Mouse (Mus musculus) embryonic fibroblast, embryonic 13.5 days (primary cell): ENCODE data around the gene Il12rb1. TPM values are rescaled to one million over a fixed set of nuclear protein-coding genes. Genes with fewer than 3 reads are reported as not detected.
A peak's percentile ranks its signal among the peaks of the same experiment; 100 is the strongest.

Experiments used
- H3K27ac ChIP-seq: 2 replicates; pipeline ENCODE4 v1.5.1; 2012; ENCODE audit warnings: low read length, control low read depth, inconsistent platforms; ENCODE audit not compliant: insufficient read depth
- H3K4me1 ChIP-seq: 2 replicates; pipeline ENCODE4 v1.6.1; 2011; ENCODE audit warnings: low read length; ENCODE audit not compliant: control insufficient read depth, insufficient read depth
- H3K4me3 ChIP-seq: 2 replicates; pipeline ENCODE4 v1.5.1; 2011; ENCODE audit warnings: mild to moderate bottlenecking, control low read depth, low read length; ENCODE audit not compliant: insufficient read depth
- CTCF ChIP-seq: IDR thresholded peaks from 2 replicates; pipeline ENCODE4 v1.5.1; 2011; ENCODE audit warnings: mild to moderate bottlenecking, control low read depth, low read length, moderate library complexity, borderline replicate concordance; ENCODE audit not compliant: insufficient read depth
- POLR2A ChIP-seq: IDR thresholded peaks from 2 replicates; pipeline ENCODE4 v1.6.1; 2011; ENCODE audit warnings: low read depth, mild to moderate bottlenecking, control low read depth, low read length, moderate library complexity
- polyA plus RNA-seq: library from polyadenylated mRNA; stranded (reverse); fragments of >200 nt; gene quantifications from 2 replicates; pipeline ENCODE4 v1.2.4, GENCODE M21; 2011; ENCODE audit warnings: low read depth; ENCODE audit not compliant: missing spikeins, insufficient read length

Gene Il12rb1
- polyA plus RNA-seq: 1.1 TPM in 1 of 2 replicates, not detected in the other

DNA sequence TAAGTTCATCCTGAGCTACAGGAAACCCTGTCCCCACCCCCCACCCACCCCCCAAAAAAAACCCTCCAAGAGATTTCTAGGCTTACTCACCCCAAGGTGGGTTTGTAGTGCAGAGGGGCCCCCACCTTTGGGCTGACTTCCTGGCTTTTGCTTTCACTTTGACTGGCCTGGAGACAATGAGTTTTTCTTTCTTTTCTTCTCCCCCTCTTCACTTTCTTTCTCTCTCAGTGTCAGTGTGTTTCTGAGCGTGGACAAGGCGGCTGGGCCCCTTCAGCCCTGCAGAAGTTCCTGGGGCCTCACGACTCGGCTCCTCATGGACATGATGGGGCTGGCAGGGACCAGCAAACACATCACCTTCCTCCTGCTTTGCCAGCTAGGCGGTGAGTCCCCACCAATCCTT lies at the start of gene Il12rb1:
Il12rb1 (plus strand) TSS at position 211 of the 400 bp plus-strand sequence.
- TF ChIP-seq CTCF (no peak), POLR2A (no peak)
- Histone ChIP-seq H3K4me1 (peaks cover 4% of the 10 kb centered on the region; the same call in 1 of the 2 replicates), H3K4me3 (no peak within 1 kb of the TSS), H3K27ac (no peak within 1 kb of the TSS)

GRCm38 (mm10) chr8:70758616-70759561 lies 49.4 kb upstream of the Il12rb1 start:
- peaks cover 3% of the 10 kb centered on the region; the same call in 1 of the 2 replicates for H3K4me1 ChIP-seq
- H3K4me3 ChIP-seq: no peak overlapping the region
- TF ChIP-seq CTCF: no peak
- peak; percentile 32; the same call in 1 of the 2 replicates for TF ChIP-seq POLR2A
- no peak overlapping the region for H3K27ac ChIP-seq

- Histone ChIP-seq H3K4me1 (peaks cover 3% of the 10 kb centered on the region; the same call in 1 of the 2 replicates), H3K27ac (no peak overlapping the region), H3K4me3 (peak overlapping the region; percentile 79)
- TF ChIP-seq CTCF: no peak
- TF ChIP-seq POLR2A: no peak
Observed at GRCm38 (mm10) chr8:70760350-70760749, 47.9 kb upstream of the Il12rb1 start.

GRCm38 (mm10) chr8:70760775-70761406 lies 47.4 kb upstream of the Il12rb1 start, which contains the start of gene Mpv17l2:
TSS of gene Mpv17l2 (minus strand) at chr8:70760946.
- Histone ChIP-seq H3K27ac (peak within 1 kb of the TSS; percentile 48; the same call in 1 of the 2 replicates), H3K4me1 (peaks cover 3% of the 10 kb centered on the region; the same call in 1 of the 2 replicates), H3K4me3 (peak within 1 kb of the TSS; percentile 79)
- no peak for TF ChIP-seq CTCF
- TF ChIP-seq POLR2A: peak; percentile 81

DNA sequence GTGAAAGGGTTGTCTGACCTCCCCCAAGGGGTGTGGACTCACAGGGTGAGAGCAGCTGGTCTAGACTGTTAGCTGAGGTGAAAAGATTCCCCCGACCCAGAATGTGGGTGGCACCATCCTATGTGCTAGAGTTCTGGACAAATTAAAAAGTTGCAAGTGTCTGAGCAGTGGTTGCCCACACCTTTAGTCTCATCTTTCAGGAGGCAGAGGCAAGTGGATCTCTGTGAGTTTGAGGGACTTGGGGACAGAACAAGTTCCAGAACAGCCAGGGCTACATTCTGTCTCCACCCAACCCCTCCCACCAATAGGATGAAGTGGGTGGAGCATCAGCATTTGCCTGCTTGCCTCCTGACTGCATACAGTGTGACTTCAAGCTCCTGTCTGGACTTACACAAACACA lies 46.1 kb upstream of the Il12rb1 start:
- no peak overlapping the region for H3K27ac ChIP-seq
- peaks cover 5% of the 10 kb centered on the region for H3K4me1 ChIP-seq
- TF ChIP-seq POLR2A (no peak), CTCF (no peak)

DNA sequence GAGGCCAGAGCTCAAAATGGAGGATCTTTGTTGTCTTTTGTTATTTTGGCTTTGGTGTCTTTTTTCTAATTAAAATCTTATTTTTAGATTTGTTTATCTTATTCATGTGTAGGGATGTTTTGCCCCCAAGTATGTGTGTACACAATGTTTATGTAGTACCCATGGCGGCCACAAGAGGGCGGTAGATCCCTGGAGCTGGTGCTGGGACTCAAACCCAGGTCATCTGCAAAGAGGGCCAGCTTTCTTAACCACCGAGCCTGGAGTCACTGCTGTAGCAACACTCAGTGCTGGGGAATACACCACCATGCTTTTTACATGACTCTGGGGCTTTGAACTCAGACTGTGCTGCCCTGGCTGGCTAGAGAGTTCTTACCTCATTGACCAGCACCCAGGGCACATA lies 44.9 kb upstream of the Il12rb1 start:
- Histone ChIP-seq H3K27ac (no peak overlapping the region), H3K4me1 (peaks cover 5% of the 10 kb centered on the region), H3K4me3 (no peak overlapping the region)
- TF ChIP-seq POLR2A (no peak), CTCF (peak; percentile 75)

More for the DNA sequence above, 46.1 kb upstream of the Il12rb1 start:
- no peak overlapping the region for H3K4me3 ChIP-seq

GRCm38 (mm10) chr8:70764026-70764425 lies 44.2 kb upstream of the Il12rb1 start:
- Histone ChIP-seq H3K4me3 (no peak overlapping the region), H3K4me1 (peaks cover 5% of the 10 kb centered on the region), H3K27ac (no peak overlapping the region)
- TF ChIP-seq CTCF: no peak
- no peak for TF ChIP-seq POLR2A

DNA sequence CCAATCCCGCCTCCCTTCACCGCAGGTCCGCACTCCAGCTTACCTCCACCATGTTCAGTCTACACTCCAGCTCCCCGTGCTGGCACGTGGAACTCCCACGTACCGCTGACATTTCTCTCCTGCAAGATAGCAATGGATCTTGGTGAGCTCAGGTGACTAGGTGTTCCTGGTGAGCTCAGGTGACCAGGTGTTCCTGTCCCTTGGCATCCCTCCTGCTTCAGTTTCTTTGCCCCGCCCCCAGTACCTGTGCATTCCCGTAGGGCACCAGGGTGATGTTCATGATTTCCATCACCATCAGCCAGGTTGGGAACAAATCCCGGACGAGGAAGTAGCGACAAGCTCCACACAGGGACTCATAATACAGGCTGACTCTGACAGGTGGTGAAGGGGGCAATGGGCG lies 43.6 kb upstream of the Il12rb1 start:
- peaks cover 5% of the 10 kb centered on the region for H3K4me1 ChIP-seq
- TF ChIP-seq POLR2A: no peak
- no peak for TF ChIP-seq CTCF
- no peak overlapping the region for H3K27ac ChIP-seq
- H3K4me3 ChIP-seq: no peak overlapping the region

DNA sequence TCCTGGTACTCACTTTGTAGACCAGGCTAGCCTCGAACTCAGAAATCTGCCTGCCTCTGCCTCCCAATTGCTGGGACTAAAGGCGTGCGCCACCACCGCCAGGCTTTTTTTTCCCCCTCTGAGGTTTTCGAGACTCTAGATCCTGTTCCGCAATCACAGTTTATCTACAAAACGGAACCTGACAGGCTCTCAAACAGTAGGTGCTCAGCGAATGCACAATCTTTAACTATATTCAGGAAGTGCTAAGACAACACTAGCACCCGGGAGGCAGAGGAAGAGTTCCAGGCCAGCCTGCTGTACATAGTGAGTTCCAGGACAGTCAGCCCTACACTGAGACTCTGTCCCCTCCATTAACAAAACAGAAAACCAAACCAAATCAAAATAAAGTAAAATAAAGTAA lies 42.9 kb upstream of the Il12rb1 start:
- no peak for TF ChIP-seq POLR2A
- no peak for TF ChIP-seq CTCF
- H3K4me1 ChIP-seq: peaks cover 2% of the 10 kb centered on the region; the same call in 1 of the 2 replicates
- H3K27ac ChIP-seq: peak overlapping the region; percentile 29; the same call in 1 of the 2 replicates
- H3K4me3 ChIP-seq: peak overlapping the region; percentile 53
